Mouse (Mus musculus) mouse embryonic stem cell (cell line): Measurements from ENCODE around the gene Vps37c.

Experiments
- in situ Hi-C, 2 experiments: fragments of 300-500 bp; cut with MboI; formaldehyde crosslinking; loops; 1 replicate in 1 of 2; 3 replicates in 1 of 2; pipeline ENCODE4 v1.14.3; 2019 to 2020; ENCODE audit warnings: low sequenced_read_pairs in 2 of 2, low pct_unique_long_range_greater_than_20kb in 1 of 2, mixed read lengths in 1 of 2; ENCODE audit not compliant: unreplicated experiment in 1 of 2

Gene Vps37c

DNA sequence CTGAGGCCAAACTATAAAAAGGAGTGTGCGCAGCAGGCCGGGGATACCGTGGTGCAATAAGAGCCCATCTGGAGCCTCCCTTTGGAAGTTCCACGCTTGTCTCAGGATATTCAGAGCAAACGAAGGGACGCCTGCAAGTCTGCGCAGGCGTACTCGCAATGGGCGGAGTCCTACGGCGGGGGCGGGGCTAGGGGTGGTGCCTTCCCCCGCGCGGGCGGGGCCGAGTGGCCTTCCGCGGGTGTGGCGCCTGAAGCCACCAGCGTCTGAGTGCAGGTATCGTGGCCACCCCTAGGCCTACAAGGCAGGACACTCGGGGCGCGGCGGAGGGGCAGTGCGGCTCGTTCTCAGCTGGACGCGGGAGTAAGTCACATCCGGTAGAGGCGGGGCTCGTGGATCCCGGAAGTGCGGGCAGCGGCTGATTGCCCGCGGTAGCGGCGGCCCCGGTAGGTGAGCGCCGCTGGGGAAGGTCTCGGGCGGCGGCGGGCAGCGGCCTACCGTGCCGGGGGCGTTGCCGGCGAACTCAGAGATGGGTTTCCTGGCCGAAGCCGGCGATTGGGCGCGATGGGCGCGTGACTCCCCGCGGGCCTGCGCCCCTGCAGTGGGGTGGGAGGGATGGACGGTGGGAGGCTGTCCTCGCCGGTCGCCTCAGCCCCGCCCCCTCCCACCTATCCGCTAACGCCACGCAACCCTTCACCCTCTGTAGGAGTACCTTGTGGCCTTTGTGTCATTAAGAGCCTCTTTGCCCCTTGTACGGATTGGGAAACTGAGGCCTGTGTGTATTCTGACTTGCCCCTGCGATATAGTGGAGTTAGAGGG is at the start of gene Vps37c:
TSS of gene Vps37c (plus strand) at position 199 of the 816 bp plus-strand sequence.
- in situ Hi-C loops: no loop called here

GRCm38 (mm10) chr19:10640080-10640479 is 48.5 kb upstream of the Vps37c start:
- in situ Hi-C loops: no loop called here

GRCm38 (mm10) chr19:10640589-10641378 is 47.8 kb upstream of the Vps37c start:
- in situ Hi-C loops: no loop called here

- in situ Hi-C loops: no loop called here
Measured at GRCm38 (mm10) chr19:10645616-10646015, 42.9 kb upstream of the Vps37c start.

- in situ Hi-C loops: no loop called here
Measured at GRCm38 (mm10) chr19:10648156-10648555, 40.4 kb upstream of the Vps37c start.

DNA sequence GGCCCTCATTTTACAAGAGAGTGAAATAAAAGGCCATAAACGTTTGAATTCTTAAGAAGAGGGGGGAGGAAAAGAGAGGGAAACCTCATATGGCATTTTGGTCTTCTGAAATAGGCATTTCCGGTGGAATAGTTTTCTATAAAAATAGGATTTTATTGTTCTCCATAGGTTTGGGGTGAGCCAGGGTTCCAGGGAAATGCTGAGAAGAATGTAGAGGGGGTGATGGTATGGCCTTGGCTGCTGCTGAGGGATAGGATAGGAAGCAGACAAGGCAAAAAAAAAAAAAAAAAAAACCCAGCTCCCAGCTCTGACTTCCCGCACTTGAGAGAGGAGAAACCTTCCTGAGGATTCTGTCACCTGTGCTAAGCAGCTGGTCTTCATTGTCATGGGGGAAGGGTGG is 32.5 kb upstream of the Vps37c start:
- in situ Hi-C loops: no loop called here

DNA sequence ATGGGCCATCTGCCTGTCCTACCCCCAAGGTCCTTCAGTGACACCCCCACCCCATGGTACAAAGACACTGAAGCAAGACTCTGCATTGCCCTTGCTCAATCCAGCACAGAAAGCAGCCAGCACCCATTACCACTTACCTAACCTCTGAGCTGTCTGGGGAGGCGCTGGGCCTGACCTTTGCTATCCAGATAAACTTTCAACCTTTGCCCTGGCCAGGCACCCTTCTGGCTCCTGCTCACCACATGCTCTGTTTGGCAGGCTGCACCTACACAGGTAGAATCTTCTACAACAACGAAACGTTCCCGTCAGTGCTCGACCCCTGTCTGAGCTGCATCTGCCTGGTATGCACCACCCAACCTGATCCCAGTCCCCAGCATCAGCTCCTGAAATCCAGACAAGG is 30.8 kb upstream of the Vps37c start:
- in situ Hi-C loops: no loop called here

GRCm38 (mm10) chr19:10658406-10658805 is 30.1 kb upstream of the Vps37c start:
- in situ Hi-C loops: no loop called here

DNA sequence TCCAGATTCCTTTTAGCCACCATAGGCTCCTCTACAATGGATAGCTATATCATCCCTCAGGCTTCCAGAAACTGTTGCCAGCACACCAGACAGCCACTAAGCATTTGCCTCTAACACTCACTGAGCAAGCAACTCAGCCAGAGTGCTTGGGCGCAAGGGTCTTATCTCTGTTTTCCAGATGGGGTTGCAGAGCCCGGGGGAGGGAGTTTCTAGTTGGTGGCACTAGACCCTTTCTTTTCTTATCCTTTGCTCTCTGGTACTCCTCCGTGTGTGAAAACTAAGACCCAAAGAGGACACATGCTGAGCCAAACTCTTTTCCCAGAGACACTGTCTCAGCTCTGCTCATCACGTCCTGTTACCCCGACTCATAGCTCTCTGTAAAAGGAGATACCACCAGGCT is 27.2 kb upstream of the Vps37c start:
- in situ Hi-C loops: no loop called here

GRCm38 (mm10) chr19:10661919-10662318 is 26.6 kb upstream of the Vps37c start:
- in situ Hi-C loops: no loop called here

DNA sequence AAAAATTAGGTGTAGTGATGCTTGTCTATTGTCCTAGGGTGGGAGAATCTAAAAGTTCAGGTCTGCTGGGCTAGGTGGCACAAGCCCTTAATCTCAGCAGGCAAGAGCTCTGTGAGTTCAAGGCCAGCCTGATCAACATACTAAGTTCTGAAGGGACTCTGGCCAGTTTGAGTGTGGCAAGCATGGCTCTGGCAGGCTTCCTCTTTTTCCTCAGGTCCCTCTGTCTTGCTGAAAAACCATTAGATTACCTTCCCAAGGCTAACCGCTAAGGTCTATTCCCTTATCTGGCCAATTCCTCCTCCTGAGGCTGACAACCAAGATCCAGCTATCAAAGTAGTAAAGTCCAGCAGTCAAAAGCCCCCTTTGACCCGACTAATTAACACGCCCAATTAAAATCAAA is 25.9 kb upstream of the Vps37c start:
- in situ Hi-C loops: no loop called here

DNA sequence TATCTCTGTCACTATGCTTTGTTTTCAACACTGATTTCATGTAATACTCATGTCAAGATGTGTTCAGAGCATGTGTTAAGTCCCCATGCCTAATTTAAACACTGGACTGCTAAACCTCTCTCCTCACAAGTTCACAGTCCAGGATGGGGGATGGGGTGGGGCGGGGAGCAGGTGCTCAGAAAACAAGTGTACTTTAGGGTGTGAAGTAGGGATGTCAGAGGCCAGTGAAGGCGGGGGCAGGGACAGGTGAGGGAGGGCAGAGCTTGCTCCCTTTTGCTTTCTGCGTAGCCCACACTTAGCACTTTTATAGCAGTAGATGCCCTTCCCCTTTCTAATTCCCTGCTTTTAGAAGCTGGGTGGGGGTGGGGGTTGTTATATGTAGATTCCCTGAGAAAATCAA is 23.4 kb upstream of the Vps37c start:
- in situ Hi-C loops: loop anchor here in 1 of 2 experiments (5.0 kb wide), 1 partner anchor 37 kb away; no protein-coding TSS in a partner anchor

DNA sequence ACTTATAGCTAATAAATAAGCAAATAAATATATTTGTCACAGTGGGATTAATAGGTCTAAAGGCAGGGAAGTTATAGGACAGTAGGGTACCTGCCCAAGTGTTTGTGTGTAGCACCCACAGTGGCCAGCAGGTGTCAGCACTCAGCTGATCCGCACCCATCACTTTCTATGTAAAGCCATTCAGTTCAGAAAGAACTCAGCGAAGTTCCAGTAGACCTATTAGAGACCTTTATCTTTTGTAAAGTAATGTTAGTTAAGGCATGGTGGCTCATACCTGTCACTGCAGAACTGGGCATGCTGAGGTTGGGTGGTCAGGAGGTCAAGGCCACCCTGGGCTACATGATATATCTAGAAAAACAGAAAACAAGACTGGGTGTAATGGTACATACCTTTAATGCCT is 23.0 kb upstream of the Vps37c start:
- in situ Hi-C loops: loop anchor here in 1 of 2 experiments (5.0 kb wide), 1 partner anchor 37 kb away; no protein-coding TSS in a partner anchor

DNA sequence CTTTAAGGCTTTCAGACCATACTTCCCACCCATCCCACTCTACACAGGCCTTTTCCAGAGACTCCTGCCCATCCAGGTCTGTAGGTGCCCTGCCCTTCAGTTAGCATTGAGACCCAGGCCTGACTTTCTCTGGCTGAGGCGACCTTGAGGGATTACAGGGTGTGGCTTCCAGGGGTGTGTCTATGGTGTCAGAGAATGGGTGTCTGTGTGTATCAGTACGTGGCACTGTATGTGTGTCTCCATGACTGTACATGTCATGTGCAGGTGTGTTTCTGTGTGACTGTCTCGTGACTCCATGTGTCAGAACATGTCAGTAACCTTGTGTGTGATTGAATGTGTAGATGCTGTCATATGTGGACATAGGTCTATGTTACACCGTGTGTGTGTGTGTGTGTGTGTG is 17.2 kb upstream of the Vps37c start:
- in situ Hi-C loops: no loop called here

- in situ Hi-C loops: no loop called here
Measured at GRCm38 (mm10) chr19:10671854-10672417, 16.6 kb upstream of the Vps37c start.

GRCm38 (mm10) chr19:10673275-10673674 is 15.3 kb upstream of the Vps37c start:
- in situ Hi-C loops: no loop called here

GRCm38 (mm10) chr19:10676656-10677055 is 11.9 kb upstream of the Vps37c start:
- in situ Hi-C loops: no loop called here

- in situ Hi-C loops: no loop called here
Measured at GRCm38 (mm10) chr19:10677915-10678771, 10.4 kb upstream of the Vps37c start, which contains the start of gene Pga5. TSS of gene Pga5 (minus strand) at chr19:10678071.

- in situ Hi-C loops: no loop called here
Measured at GRCm38 (mm10) chr19:10678772-10679067, 9.8 kb upstream of the Vps37c start.
